Mouse (Mus musculus) ES-E14 (cell line): ENCODE data around the gene Tmem144. TPM values are rescaled to one million over a fixed set of nuclear protein-coding genes. Genes with fewer than 3 reads are reported as not detected.

Source experiments
- DNase-seq: peaks from one replicate; pipeline ENCODE4 v3.0.0-alpha.2; 2013; ENCODE audit warnings: low read depth, low spot score
- H3K27ac ChIP-seq: 2 replicates; pipeline ENCODE4 v1.5.1; 2012; ENCODE audit warnings: low read depth, mild to moderate bottlenecking, low read length, moderate library complexity, mixed read lengths; ENCODE audit not compliant: poor library complexity, insufficient read depth, severe bottlenecking
- H3K36me3 ChIP-seq: 2 replicates; pipeline ENCODE4 v1.6.1; 2012; ENCODE audit warnings: mild to moderate bottlenecking, low read length, moderate library complexity, mixed read lengths; ENCODE audit not compliant: control insufficient read depth, poor library complexity, insufficient read depth, severe bottlenecking
- H3K4me1 ChIP-seq, 2 experiments: fragments of 150-350 bp in 1 of 2; sonication (generic) in 1 of 2; 2 replicates each; pipeline ENCODE4 v1.6.1; 2012; ENCODE audit warnings: low read length in 2 of 2, mild to moderate bottlenecking in 1 of 2, mixed read lengths in 1 of 2; ENCODE audit not compliant: control insufficient read depth in 2 of 2, insufficient read depth in 2 of 2, poor library complexity in 1 of 2
- H3K4me3 ChIP-seq, 2 experiments: fragments of 150-350 bp in 1 of 2; sonication (generic) in 1 of 2; 2 replicates each; pipeline ENCODE4 v1.5.1; 2012; ENCODE audit warnings: low read length in 2 of 2, low read depth in 1 of 2, mild to moderate bottlenecking in 1 of 2, mixed read lengths in 1 of 2; ENCODE audit not compliant: insufficient read depth in 1 of 2, poor library complexity in 1 of 2, severe bottlenecking in 1 of 2
- H3K9ac ChIP-seq: 2 replicates; pipeline ENCODE4 v1.6.1; 2012; ENCODE audit warnings: low read depth, mild to moderate bottlenecking, low read length, mixed read lengths; ENCODE audit not compliant: poor library complexity, insufficient read depth, severe bottlenecking
- H3K9me3 ChIP-seq: fragments of 150-350 bp; sonication (generic); 2 replicates; pipeline ENCODE4 v1.6.1; 2012; ENCODE audit warnings: low read depth, mild to moderate bottlenecking, low read length; ENCODE audit not compliant: control insufficient read depth, insufficient read depth
- CHD2 ChIP-seq: IDR thresholded peaks from 2 replicates; pipeline ENCODE4 v1.6.1; 2014; ENCODE audit warnings: mild to moderate bottlenecking, low read depth, low read length, inconsistent platforms
- HCFC1 ChIP-seq: IDR thresholded peaks from 2 replicates; pipeline ENCODE4 v1.6.1; 2012; ENCODE audit warnings: low read length, inconsistent platforms, borderline replicate concordance; ENCODE audit not compliant: insufficient read depth
- MAFK ChIP-seq: IDR thresholded peaks from 2 replicates; pipeline ENCODE4 v1.6.1; 2014; ENCODE audit warnings: mild to moderate bottlenecking, low read depth, low read length, inconsistent platforms; ENCODE audit not compliant: insufficient read depth
- ZC3H11A ChIP-seq: IDR thresholded peaks from 2 replicates; pipeline ENCODE4 v1.6.1; 2012; ENCODE audit warnings: low read depth, mild to moderate bottlenecking, inconsistent platforms, low read length, borderline replicate concordance
- ZNF384 ChIP-seq: IDR thresholded peaks from 2 replicates; pipeline ENCODE4 v1.6.1; 2012; ENCODE audit warnings: low read depth, low read length, inconsistent platforms
- in situ Hi-C, 2 experiments: fragments of 600-800 bp; cut with MboI; formaldehyde crosslinking; loops; one replicate each; pipeline ENCODE4 v1.15.1; 2025; ENCODE audit warnings: low sequenced_read_pairs in 2 of 2, inconsistent platforms in 1 of 2; ENCODE audit not compliant: unreplicated experiment in 2 of 2
- total RNA-seq: library from RNA; depleted of rRNA; stranded (reverse); fragments of 300-350 nt; gene quantifications from 2 replicates; pipeline ENCODE4 v1.2.3, GENCODE M21; 2012; rRNA removed

Gene Tmem144
- 5.4 and 5.9 TPM in 2 replicates for total RNA-seq

DNA sequence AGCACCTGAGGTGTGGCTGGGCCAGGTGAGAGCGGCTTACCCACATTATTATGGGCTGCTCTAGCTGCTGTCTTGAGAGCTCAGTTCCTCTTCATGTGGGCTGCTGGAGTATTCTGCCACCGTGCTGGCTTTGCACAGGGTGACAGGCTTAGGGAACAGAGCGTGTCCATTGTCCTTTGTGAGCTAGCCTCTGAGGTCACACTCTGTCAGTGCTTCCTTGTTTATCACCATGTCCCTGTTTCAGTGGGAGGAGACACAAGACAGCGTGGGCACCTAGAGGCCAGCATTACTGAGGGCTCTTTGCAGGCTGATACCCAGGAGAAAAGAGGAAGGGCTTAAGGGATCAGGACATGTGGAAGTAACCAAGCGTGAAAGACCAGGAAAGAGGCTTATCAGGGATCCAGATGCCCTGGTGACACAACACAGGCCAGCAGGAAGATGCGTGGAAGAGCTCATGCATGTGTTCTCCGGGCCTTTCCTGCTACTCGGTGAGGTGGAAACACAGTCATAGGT is at the start of gene Tmem144:
Gene Tmem144, minus strand, starts transcription at position 120 of the 513 bp plus-strand sequence.
- in situ Hi-C loops: no loop called here
- H3K9me3 ChIP-seq: no peaks in the 10 kb centered on the region
- no peak within 1 kb of the TSS for H3K9ac ChIP-seq
- DNase-seq: no peak
- no peak within 1 kb of the TSS for H3K27ac ChIP-seq
- H3K4me1 ChIP-seq: peaks cover 0 to 3% of the 10 kb centered on the region in 2 experiments; a peak in 1 of 4 replicates
- no peak within 1 kb of the TSS for H3K4me3 ChIP-seq
- H3K36me3 ChIP-seq: no peaks in the 10 kb centered on the region
- TF ChIP-seq CHD2: no peak
- no peak for TF ChIP-seq HCFC1
- no peak for TF ChIP-seq ZNF384
- no peak for TF ChIP-seq MAFK
- no peak for TF ChIP-seq ZC3H11A

DNA sequence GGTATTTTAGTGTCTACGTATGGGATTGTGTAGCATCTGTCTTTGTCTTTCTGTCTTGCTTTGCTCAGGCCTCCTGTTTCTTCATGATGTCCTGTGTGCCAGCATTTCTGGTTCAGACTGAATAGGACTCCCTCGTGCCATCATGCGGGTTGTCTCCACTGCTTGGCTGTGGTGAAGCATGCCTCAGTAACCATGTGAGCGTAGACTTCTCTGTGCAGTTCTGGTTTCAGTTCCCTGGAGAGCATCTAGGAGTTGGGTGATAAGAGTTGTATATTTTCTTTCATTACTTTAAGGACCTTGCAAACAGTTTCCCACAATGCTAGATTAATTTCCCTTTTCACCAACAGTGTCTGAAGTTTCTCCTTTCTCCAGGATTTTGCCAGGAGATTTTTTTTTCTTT is 49.2 kb upstream of the Tmem144 start:
- H3K9ac ChIP-seq: no peak overlapping the region
- no peak for TF ChIP-seq ZC3H11A
- no peak for TF ChIP-seq HCFC1
- TF ChIP-seq MAFK: no peak
- no peak for TF ChIP-seq ZNF384
- TF ChIP-seq CHD2: no peak
- no peaks in the 10 kb centered on the region for H3K9me3 ChIP-seq
- DNase-seq: no peak
- no peak overlapping the region for H3K4me3 ChIP-seq
- no peaks in the 10 kb centered on the region; a peak in 1 of 4 replicates for H3K4me1 ChIP-seq
- H3K27ac ChIP-seq: no peak overlapping the region
- in situ Hi-C loops: no loop called here
- no peaks in the 10 kb centered on the region for H3K36me3 ChIP-seq

DNA sequence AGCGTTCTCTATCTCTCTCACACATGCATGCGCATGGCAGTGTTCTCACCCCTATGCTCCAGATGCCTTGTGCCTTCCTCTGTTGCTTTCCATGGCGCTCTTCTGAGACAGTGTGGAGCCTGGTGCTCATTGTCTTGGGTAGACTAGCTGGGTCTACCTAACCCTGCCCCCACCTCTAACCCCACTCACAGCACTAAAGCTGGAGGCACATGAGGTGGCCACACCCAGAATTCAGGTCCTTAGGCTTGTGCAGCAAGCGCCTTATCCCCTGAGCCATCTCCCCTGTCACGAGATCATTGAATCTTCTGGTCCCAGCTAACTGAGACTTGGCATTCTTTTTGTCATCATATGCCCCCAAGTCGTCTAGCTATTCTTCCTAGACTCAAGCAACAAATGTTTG is 48.7 kb upstream of the Tmem144 start:
- no peak overlapping the region for H3K27ac ChIP-seq
- H3K9ac ChIP-seq: no peak overlapping the region
- no peaks in the 10 kb centered on the region for H3K36me3 ChIP-seq
- H3K9me3 ChIP-seq: no peaks in the 10 kb centered on the region
- no peak for TF ChIP-seq CHD2
- TF ChIP-seq ZNF384: no peak
- no peak for TF ChIP-seq MAFK
- TF ChIP-seq ZC3H11A: no peak
- TF ChIP-seq HCFC1: no peak
- in situ Hi-C loops: no loop called here
- no peak for DNase-seq
- H3K4me1 ChIP-seq: no peaks in the 10 kb centered on the region
- no peak overlapping the region for H3K4me3 ChIP-seq

DNA sequence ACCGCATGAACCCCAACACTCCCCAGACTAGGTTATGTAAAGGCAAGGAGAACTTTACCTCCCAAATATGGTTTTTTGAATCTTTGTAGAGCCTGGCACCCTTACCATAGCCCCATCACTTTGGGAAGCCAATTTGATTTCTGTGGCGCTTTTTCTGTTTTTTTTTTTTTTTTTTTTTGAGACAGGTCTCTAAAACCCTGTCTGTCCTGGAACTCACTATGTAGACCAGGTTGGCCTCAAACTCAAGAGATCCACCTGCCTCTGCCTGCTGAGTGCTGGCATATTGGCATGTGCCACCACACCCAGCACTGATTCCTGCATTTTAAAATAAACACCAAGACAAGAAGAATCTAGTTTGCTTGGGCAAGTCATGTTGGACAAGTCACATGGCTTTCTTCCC is 47.9 kb upstream of the Tmem144 start:
- Histone ChIP-seq H3K27ac (no peak overlapping the region), H3K4me3 (no peak overlapping the region), H3K4me1 (no peaks in the 10 kb centered on the region), H3K9me3 (no peaks in the 10 kb centered on the region), H3K36me3 (no peaks in the 10 kb centered on the region), H3K9ac (no peak overlapping the region)
- no peak for DNase-seq
- TF ChIP-seq ZNF384 (peak; percentile 76), MAFK (no peak), HCFC1 (no peak)
- in situ Hi-C loops: no loop called here

DNA sequence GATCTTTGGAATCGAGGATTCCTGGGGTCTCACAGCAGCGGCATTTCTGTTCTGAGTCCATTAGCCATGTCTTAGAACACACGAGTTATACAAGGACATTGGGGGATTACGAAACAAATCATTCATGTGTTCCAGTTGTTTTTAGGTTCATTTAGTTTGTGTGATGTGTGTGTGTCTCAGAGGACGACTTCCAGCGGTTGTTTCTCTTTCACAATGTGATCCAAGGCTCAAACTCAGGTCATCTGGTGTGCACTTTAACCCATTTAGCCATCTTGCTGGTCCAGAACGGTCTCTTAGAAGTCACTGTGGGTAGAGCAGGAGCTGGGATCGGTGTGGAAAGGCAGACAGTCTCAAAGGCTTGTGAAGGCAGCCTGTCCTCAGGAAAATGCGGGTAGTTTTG is 47.3 kb upstream of the Tmem144 start:
- Histone ChIP-seq H3K36me3 (no peaks in the 10 kb centered on the region), H3K27ac (no peak overlapping the region), H3K4me1 (no peaks in the 10 kb centered on the region), H3K4me3 (no peak overlapping the region), H3K9me3 (no peaks in the 10 kb centered on the region), H3K9ac (no peak overlapping the region)
- in situ Hi-C loops: loop anchor here in 1 of 2 experiments (25.0 kb wide), 1 partner anchor 162 kb away; no protein-coding TSS in a partner anchor
- no peak for DNase-seq
- TF ChIP-seq HCFC1 (no peak), ZC3H11A (no peak), MAFK (no peak), ZNF384 (no peak), CHD2 (no peak)
